Mouse (Mus musculus) spleen, postnatal 10 days (tissue): ENCODE measurements around the gene Olfr609.
"Not testable (repeated sequence)": the region's sequence is repeated elsewhere in the genome, so short reads cannot be mapped to it uniquely, and the experiment has no call there.

Experiments
- DNase-seq, 2 experiments: peaks; one replicate each; pipeline ENCODE4 v3.0.0; 2021 to 2022; ENCODE audit warnings: low spot score in 2 of 2

The Olfr609 gene

DNA sequence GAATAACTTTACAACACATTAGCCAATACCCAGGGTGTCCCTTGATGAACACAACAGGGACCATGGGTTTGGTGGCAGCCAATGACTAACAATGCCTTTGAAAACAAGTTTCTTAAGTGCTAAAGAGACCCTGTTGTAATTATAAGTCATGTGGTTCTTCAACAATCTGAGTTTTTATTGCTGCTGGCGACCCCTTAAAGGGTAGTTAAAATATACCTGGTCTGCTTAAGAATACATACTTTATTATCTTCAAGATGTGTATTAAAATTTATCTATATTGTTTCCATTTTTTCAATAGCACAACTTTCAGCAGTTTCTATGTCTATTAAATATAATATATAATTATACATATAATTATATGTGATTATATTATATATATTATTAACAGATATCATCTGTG, at the start of gene Olfr609:
Olfr609 (minus strand) TSS at position 101 of the 400 bp plus-strand sequence.
- no peak for DNase-seq

DNA sequence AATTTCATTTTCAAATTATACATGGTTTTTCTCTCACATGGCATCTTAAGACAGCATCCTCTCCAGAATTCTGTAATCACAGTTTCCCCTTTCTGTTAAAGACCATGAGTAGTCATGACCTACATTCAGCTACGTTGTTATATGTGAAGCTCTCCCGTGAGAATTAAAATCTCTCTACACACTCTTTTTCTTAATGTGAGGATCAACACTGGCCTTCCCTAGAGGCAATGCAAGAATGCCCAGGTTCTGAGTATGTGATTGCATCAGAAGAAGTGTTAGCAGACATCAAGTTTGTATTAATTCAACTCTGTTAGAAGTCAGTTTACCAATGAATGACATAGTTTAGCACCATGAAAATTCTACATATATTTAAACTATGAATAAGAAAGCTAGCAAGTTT, 44.8 kb upstream of the Olfr609 start, which contains the start of gene Olfr612:
Olfr612 (minus strand) TSS at position 101 of the 400 bp plus-strand sequence.
- not testable (repeated sequence) for DNase-seq

DNA sequence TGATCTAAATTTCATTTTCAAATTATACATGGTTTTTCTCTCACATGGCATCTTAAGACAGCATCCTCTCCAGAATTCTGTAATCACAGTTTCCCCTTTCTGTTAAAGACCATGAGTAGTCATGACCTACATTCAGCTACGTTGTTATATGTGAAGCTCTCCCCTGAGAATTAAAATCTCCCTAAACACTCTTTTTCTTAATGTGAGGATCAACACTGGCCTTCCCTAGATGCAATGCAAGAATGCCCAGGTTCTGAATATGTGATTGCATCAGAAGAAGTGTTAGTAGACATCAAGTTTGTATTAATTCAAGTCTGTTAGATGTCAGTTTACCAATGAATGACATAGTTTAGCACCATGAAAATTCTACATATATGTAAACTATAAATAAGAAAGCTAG, 22.9 kb upstream of the Olfr609 start, which contains the start of gene Olfr611:
Olfr611 (minus strand) TSS at position 101 of the 400 bp plus-strand sequence.
- not testable (repeated sequence) for DNase-seq

- no peak for DNase-seq
Measured at GRCm38 (mm10) chr7:103512022-103512421, 14.2 kb upstream of the Olfr609 start, which contains the start of gene Olfr610. Gene Olfr610, minus strand, starts transcription at chr7:103512122.

- DNase-seq = not testable (repeated sequence)
Measured at GRCm38 (mm10) chr7:103477106-103477505, 20.8 kb downstream of the Olfr609 start.

DNA sequence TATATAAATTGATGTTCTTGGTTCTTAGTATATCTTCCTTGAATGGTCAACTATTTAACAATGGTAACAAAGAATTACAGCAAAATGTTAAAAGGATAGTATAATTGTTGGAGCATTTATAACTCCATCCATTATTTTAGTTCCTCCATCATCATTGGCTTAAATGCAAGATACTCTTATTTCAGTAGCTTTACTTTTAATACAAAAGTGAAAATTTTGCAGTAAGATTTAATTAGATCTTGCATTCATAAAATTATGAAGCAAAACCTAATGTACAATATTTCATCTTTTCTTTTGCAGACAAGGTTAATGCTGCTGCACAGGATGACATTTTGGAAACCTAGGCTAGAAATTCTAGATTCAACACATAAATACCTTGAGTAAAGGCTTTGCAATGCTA, 28.3 kb downstream of the Olfr609 start, which contains the start of gene Olfr608:
Olfr608 (plus strand) TSS at position 301 of the 400 bp plus-strand sequence.
- DNase-seq = no peak

- no peak for DNase-seq
Measured at GRCm38 (mm10) chr7:103460590-103460989, 37.3 kb downstream of the Olfr609 start.

- DNase-seq = no peak
Measured at GRCm38 (mm10) chr7:103448746-103449145, 49.1 kb downstream of the Olfr609 start, which contains the start of gene Olfr606. Gene Olfr606, plus strand, starts transcription at chr7:103449046.

DNA sequence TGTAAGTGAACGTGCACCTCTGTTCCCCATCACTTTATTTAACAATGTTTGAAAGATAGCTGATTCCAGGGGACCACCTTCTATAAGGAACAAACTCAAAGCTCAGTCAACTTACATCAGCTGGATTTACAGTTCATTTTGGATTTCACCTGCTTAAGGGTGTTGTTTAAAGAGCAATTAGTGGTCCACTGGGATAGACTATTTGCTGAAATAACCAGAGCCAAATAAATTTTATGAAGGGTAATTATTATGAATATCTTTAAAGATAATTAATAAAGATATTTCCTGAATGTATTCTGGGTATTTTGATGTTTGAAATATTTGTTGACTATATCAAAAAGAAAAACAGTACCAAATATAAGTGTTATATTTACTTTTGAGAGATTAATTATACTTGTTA, 52.5 kb downstream of the Olfr609 start, which contains the start of gene Olfr605:
Olfr605 (minus strand) TSS at position 101 of the 400 bp plus-strand sequence.
- no peak for DNase-seq
